Mouse (Mus musculus) kidney, adult 2 months (tissue): ENCODE measurements around the gene Atp8b5.

Source experiments
- CTCF ChIP-seq: fragments of 200-500 bp; conservative IDR thresholded peaks from 2 replicates; pipeline ENCODE4 v1.5.1; 2011; ENCODE audit warnings: low read depth, mild to moderate bottlenecking, control low read depth, low read length, moderate library complexity, mixed read lengths; ENCODE audit not compliant: insufficient read depth, insufficient read length
- POLR2A ChIP-seq: fragments of 200-500 bp; IDR thresholded peaks from one replicate; pipeline ENCODE4 v1.6.1; 2011; ENCODE audit warnings: low read depth, low read length, control low read depth

GRCm38 (mm10) chr4:43414761-43415160 lies 147.8 kb downstream of the Atp8b5 start:
- TF ChIP-seq CTCF (no peak), POLR2A (no peak)
